In the genomic region with DNA sequence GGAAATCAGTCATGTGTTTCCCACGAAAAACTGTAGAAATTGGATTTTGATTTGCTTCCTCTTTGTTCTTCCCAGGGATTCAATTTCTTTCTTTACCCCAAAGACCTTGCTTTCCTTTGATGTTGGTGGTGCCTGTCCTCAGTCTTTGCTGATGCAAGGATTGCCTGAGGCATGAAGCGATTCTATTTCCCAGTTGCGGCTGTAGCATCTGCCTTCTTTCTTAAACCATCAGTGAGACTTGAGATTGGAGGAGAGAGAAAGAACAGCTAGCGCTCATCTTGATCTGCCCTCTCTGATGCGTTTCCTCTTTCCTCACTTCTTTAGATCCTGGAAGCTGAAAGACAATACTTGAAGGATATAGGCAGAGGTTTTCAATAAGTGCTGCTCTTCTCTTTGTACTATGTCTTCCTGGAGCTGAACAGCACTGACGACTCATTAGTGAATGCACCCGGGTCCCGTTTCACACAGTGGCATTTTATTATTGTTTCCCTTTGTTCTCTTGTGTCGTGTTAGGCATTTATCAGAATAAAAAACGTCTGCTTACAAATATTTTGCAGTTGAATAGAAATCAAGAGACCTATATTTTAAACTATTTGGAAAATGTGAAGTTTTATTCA, we compare ENCODE assay signal across 21 mouse cellular contexts.
DNase-seq lines count a peak whose midpoint lies in the region; ATAC-seq lines count a peak whose summit lies in the region.
"Had no signal": no experiment of that assay in that cellular context is flagged by ENCODE, and none has a peak within 500 bp of the region (broad histone marks: within the 10 kb centered on the region; RNA-seq: fewer than 3 reads in every experiment).

No protein-coding gene starts in this region.

- H3K27me3 ChIP-seq in hindbrain, embryonic 15.5 days: no peaks in the 10 kb centered on the region
- no peaks in the 10 kb centered on the region for H3K27me3 ChIP-seq in midbrain, embryonic 14.5 days (ENCODE audit: control insufficient read depth, insufficient read depth, low read length)
- no peaks in the 10 kb centered on the region for H3K27me3 ChIP-seq in liver, embryonic 12.5 days (replicated peaks)
- H3K27me3 ChIP-seq: embryonic facial prominence, embryonic 15.5 days; intestine, embryonic 15.5 days; kidney, embryonic 15.5 days; limb, embryonic 15.5 days had no signal

- DNase-seq in ZHBTc4 (ENCODE audit: low read depth, low spot score): peak; percentile 4
- DNase-seq in embryo, embryonic 11 days: peak; percentile 16
- DNase-seq in midbrain, embryonic 14.5 days: peak; percentile 80
- DNase-seq in cerebellum, adult 9-10 months: no peak
- no peak for DNase-seq in left cerebral cortex, postnatal 14 days (ENCODE audit: low spot score in 2 of 2)
- DNase-seq: adrenal gland, postnatal 14 days; cerebellum, postnatal 14 days; gastrocnemius, postnatal 36 days; liver, postnatal 0 days; right cerebral cortex, postnatal 14 days; thymus, postnatal 25 days had no signal

- ATAC-seq in hindbrain, embryonic 15.5 days (ENCODE audit: low FRiP score, low read depth): no peak
- peak; percentile 83 for ATAC-seq in midbrain, embryonic 14.5 days (ENCODE audit: low FRiP score, low TSS enrichment)
- ATAC-seq in liver, embryonic 12.5 days: no peak
- no peak for ATAC-seq in granulocyte monocyte progenitor cell, adult 5-6 weeks (replicated peaks; ENCODE audit: poor library complexity, severe bottlenecking)
- ATAC-seq: activated CD4-positive, CD25-positive, alpha-beta regulatory T cell, adult 4 months; intestine, embryonic 15.5 days; liver, postnatal 0 days had no signal

- no peak overlapping the region for H3K9ac ChIP-seq in hindbrain, embryonic 15.5 days
- no peak overlapping the region for H3K9ac ChIP-seq in midbrain, embryonic 14.5 days (replicated peaks; ENCODE audit: low read length)
- no peak overlapping the region for H3K9ac ChIP-seq in liver, embryonic 12.5 days
- H3K9ac ChIP-seq: embryonic facial prominence, embryonic 15.5 days; intestine, embryonic 15.5 days; kidney, embryonic 15.5 days; limb, embryonic 15.5 days; liver, postnatal 0 days had no signal

- WGBS in hindbrain, embryonic 15.5 days: 27% methylated on average over 10 of the region's 10 CpGs
- 14% methylated on average over 10 of the region's 10 CpGs for WGBS in midbrain, embryonic 14.5 days
- WGBS in liver, embryonic 12.5 days (ENCODE audit: insufficient replicate concordance): 60% methylated on average over 10 of the region's 10 CpGs

- H3K36me3 ChIP-seq in hindbrain, embryonic 15.5 days: no peaks in the 10 kb centered on the region
- H3K36me3 ChIP-seq in midbrain, embryonic 14.5 days (ENCODE audit: control insufficient read depth, insufficient read depth, low read length): no peaks in the 10 kb centered on the region
- H3K36me3 ChIP-seq in liver, embryonic 12.5 days: no peaks in the 10 kb centered on the region
- H3K36me3 ChIP-seq: embryonic facial prominence, embryonic 15.5 days; forebrain, embryonic 10.5 days; intestine, embryonic 15.5 days; kidney, embryonic 15.5 days; limb, embryonic 15.5 days had no signal

- H3K27ac ChIP-seq in hindbrain, embryonic 15.5 days (replicated peaks): no peak overlapping the region; the same call in 1 of the 2 replicates
- peak overlapping the region; percentile 14; the same call in 1 of the 2 replicates for H3K27ac ChIP-seq in midbrain, embryonic 14.5 days (replicated peaks; ENCODE audit: low read depth, low read length)
- H3K27ac ChIP-seq in liver, embryonic 12.5 days: no peak overlapping the region
- H3K27ac ChIP-seq: embryonic facial prominence, embryonic 15.5 days; forebrain, embryonic 10.5 days; intestine, embryonic 15.5 days; kidney, embryonic 15.5 days; limb, embryonic 15.5 days had no signal

- intact Hi-C loops in left cerebral cortex, postnatal 14 days (cut with DNase I): no loop called here

- no peaks in the 10 kb centered on the region for H3K9me3 ChIP-seq in hindbrain, embryonic 15.5 days
- no peaks in the 10 kb centered on the region for H3K9me3 ChIP-seq in midbrain, embryonic 14.5 days (ENCODE audit: control insufficient read depth, low read length)
- H3K9me3 ChIP-seq in liver, embryonic 12.5 days (replicated peaks): no peaks in the 10 kb centered on the region
- H3K9me3 ChIP-seq: embryonic facial prominence, embryonic 15.5 days; forebrain, embryonic 10.5 days; intestine, embryonic 15.5 days; kidney, embryonic 15.5 days; limb, embryonic 15.5 days had no signal

- H3K4me3 ChIP-seq in hindbrain, embryonic 15.5 days: no peak overlapping the region
- no peak overlapping the region for H3K4me3 ChIP-seq in midbrain, embryonic 14.5 days (replicated peaks; ENCODE audit: low read depth, low read length)
- no peak overlapping the region for H3K4me3 ChIP-seq in liver, embryonic 12.5 days
- H3K4me3 ChIP-seq: embryonic facial prominence, embryonic 15.5 days; forebrain, embryonic 10.5 days; intestine, embryonic 15.5 days; kidney, embryonic 15.5 days; limb, embryonic 15.5 days had no signal

- H3K4me1 ChIP-seq in hindbrain, embryonic 15.5 days (replicated peaks): peaks cover 5% of the 10 kb centered on the region; the same call in 1 of the 2 replicates
- no peaks in the 10 kb centered on the region for H3K4me1 ChIP-seq in midbrain, embryonic 14.5 days (ENCODE audit: control insufficient read depth, insufficient read depth, low read length)
- no peaks in the 10 kb centered on the region for H3K4me1 ChIP-seq in liver, embryonic 12.5 days
- H3K4me1 ChIP-seq: embryonic facial prominence, embryonic 15.5 days; intestine, embryonic 15.5 days; kidney, embryonic 15.5 days; limb, embryonic 15.5 days had no signal

- H3K4me2 ChIP-seq in hindbrain, embryonic 15.5 days: peak overlapping the region; percentile 24
- H3K4me2 ChIP-seq in midbrain, embryonic 14.5 days (ENCODE audit: low read length): 0 out of 2 replicates have a peak overlapping the region, but pooled peaks have one; percentile 9
- H3K4me2 ChIP-seq in liver, embryonic 12.5 days: no peak overlapping the region
- H3K4me2 ChIP-seq: embryonic facial prominence, embryonic 15.5 days; heart, embryonic 11.5 days; intestine, embryonic 15.5 days; kidney, embryonic 15.5 days; limb, embryonic 15.5 days had no signal

Comparison
In these comparisons a context has a peak if more than half of its experiments do, and no peak if none do; other contexts are left out.
1. DNase-seq: peak in ZHBTc4 (single experiment), embryo, embryonic 11 days (single experiment) and midbrain, embryonic 14.5 days (single experiment); none in cerebellum, adult 9-10 months (single experiment) and left cerebral cortex, postnatal 14 days (0 of 2).